Mouse (Mus musculus): ENCODE data around the gene Gm49366. TPM values are rescaled to one million over a fixed set of nuclear protein-coding genes. Genes with fewer than 3 reads are reported as not detected.

Gm49366 gene
- polyA plus RNA-seq, 1 experiment from 2014 or later, result not detected

DNA sequence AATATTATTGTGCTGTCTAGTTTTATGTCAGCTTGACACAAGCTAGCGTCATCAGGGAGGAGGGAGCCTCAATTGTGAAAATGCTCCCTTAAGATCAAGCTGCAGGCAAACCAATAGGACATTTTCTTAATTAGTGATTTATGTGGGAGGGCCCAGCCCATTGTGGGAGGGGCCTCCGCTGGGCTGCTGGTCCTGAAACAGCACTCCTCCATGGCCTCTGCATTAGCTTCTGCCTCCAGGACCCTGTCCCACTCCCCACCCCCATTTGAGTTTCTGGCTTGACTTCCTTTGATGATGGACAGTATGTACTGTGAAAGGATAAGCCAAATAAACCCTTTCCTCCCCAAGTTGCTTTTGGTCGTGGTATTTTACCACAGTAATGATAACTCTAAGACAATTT, 68.3 kb downstream of the Gm49366 start:
- Histone ChIP-seq H3K9me3 (ENCODE audit: control insufficient read depth, low read length) (no peaks in the 10 kb centered on the region), H3K27ac (ENCODE audit: low read depth) (no peak overlapping the region), H3K9ac (ENCODE audit: low read length) (no peak overlapping the region), H3K4me3 (ENCODE audit: low read depth, low read length) (no peak overlapping the region), H3K27me3 (replicated peaks; ENCODE audit: control insufficient read depth, insufficient read depth, low read length) (no peaks in the 10 kb centered on the region), H3K36me3 (ENCODE audit: control insufficient read depth, insufficient read depth, low read length) (no peaks in the 10 kb centered on the region), H3K4me1 (replicated peaks; ENCODE audit: control insufficient read depth, insufficient read depth, low read length) (no peaks in the 10 kb centered on the region), H3K4me2 (ENCODE audit: low read length) (no peak overlapping the region)
- no peak for ATAC-seq (replicated peaks; ENCODE audit: low FRiP score, low TSS enrichment, low read depth)
- no peak for DNase-seq (ENCODE audit: low spot score)
- WGBS, result 73% methylated on average over 3 of the region's 3 CpGs

DNA sequence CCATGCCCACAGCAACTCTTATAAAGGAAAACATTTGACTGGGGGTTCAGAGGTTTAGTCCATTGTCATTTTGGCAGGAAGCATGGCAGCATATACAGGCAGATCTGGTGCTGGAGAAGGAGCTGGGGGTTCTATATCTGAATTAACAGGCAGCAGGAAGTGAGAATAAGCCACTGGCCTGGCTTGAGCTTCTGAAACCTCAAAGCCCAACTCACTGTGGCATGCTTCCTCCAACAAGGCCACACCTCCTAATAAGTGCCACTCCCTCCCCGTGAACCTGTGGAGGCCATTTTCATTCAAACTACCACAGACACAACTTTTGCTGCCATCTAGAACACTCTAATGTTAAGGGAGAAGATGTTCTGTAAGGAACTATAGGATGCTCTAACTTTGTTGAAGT, 69.0 kb downstream of the Gm49366 start:
- Histone ChIP-seq H3K9ac (ENCODE audit: low read length) (no peak overlapping the region), H3K27ac (ENCODE audit: low read depth) (no peak overlapping the region), H3K4me2 (ENCODE audit: low read length) (no peak overlapping the region), H3K27me3 (replicated peaks; ENCODE audit: control insufficient read depth, insufficient read depth, low read length) (no peaks in the 10 kb centered on the region), H3K4me3 (ENCODE audit: low read depth, low read length) (no peak overlapping the region), H3K36me3 (ENCODE audit: control insufficient read depth, insufficient read depth, low read length) (no peaks in the 10 kb centered on the region), H3K4me1 (replicated peaks; ENCODE audit: control insufficient read depth, insufficient read depth, low read length) (no peaks in the 10 kb centered on the region), H3K9me3 (ENCODE audit: control insufficient read depth, low read length) (no peaks in the 10 kb centered on the region)
- DNase-seq (ENCODE audit: low spot score) (no peak), ATAC-seq (replicated peaks; ENCODE audit: low FRiP score, low TSS enrichment, low read depth) (no peak)
- 78% methylated on average over 1 of the region's 1 CpGs for WGBS

Other genes with a start within 250 kb of the Gm49366 start
- gene Numb, start 117.0 kb upstream of the Gm49366 start, polyA plus RNA-seq (2014; fragmentation: Nextera tagmentation; extraction: Ambion mirVana), result 30.1 and 32.2 TPM in 2 replicates
- gene Riox1, start 88.3 kb upstream of the Gm49366 start, polyA plus RNA-seq (2014; fragmentation: Nextera tagmentation; extraction: Ambion mirVana), result 13.0 and 17.2 TPM in 2 replicates
- gene Heatr4, start 54.1 kb upstream of the Gm49366 start, polyA plus RNA-seq (2014; fragmentation: Nextera tagmentation; extraction: Ambion mirVana), result not detected in 2 replicates
- 25.9 and 26.6 TPM in 2 replicates for gene Acot2, start 51.1 kb upstream of the Gm49366 start, polyA plus RNA-seq (2014; fragmentation: Nextera tagmentation; extraction: Ambion mirVana)
- 89.0 and 99.5 TPM in 2 replicates for gene Acot1, start 29.4 kb upstream of the Gm49366 start, polyA plus RNA-seq (2014; fragmentation: Nextera tagmentation; extraction: Ambion mirVana)
- gene Acot4, start 556 bp upstream of the Gm49366 start, polyA plus RNA-seq (2014; fragmentation: Nextera tagmentation; extraction: Ambion mirVana), result 2.2 and 2.5 TPM in 2 replicates
- 0.55 and 0.68 TPM in 2 replicates for gene Acot3, start 13.2 kb downstream of the Gm49366 start, polyA plus RNA-seq (2014; fragmentation: Nextera tagmentation; extraction: Ambion mirVana)
- not detected in 2 replicates for gene Acot5, start 30.4 kb downstream of the Gm49366 start, polyA plus RNA-seq (2014; fragmentation: Nextera tagmentation; extraction: Ambion mirVana)
- 1.5 and 2.2 TPM in 2 replicates for gene Acot6, start 61.7 kb downstream of the Gm49366 start, polyA plus RNA-seq (2014; fragmentation: Nextera tagmentation; extraction: Ambion mirVana)
- gene Dnal1, start 75.4 kb downstream of the Gm49366 start, polyA plus RNA-seq (2014; fragmentation: Nextera tagmentation; extraction: Ambion mirVana), result 2.8 and 3.5 TPM in 2 replicates
- 0.56 and 0.84 TPM in 2 replicates for gene Pnma1, start 109.6 kb downstream of the Gm49366 start, polyA plus RNA-seq (2014; fragmentation: Nextera tagmentation; extraction: Ambion mirVana)
- 8.2 and 8.8 TPM in 2 replicates for gene Elmsan1, start 179.9 kb downstream of the Gm49366 start, polyA plus RNA-seq (2014; fragmentation: Nextera tagmentation; extraction: Ambion mirVana)
- gene Ptgr2, start 246.3 kb downstream of the Gm49366 start, polyA plus RNA-seq (2014; fragmentation: Nextera tagmentation; extraction: Ambion mirVana), result 26.1 and 30.4 TPM in 2 replicates